Mouse (Mus musculus): ENCODE results near the gene Epp13.

DNA sequence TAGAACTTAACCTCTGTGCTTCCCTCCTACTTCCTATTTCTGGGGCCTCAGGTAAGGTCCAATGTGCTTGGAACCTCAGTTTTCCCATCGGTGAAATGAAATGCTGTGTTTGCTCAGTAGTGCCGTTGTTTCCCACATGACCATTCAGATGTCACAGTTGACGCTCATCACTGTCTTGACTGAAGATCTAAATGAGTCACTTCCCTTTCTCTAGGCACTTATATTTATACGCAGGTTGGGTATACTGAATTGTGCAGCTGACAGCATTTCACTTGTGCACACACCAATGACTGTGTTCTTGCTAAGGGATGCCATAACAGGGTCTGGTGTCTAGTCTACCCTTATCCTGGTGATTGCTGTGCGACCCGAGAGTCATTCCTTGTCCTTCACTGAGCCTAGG, 32.9 kb downstream of the Epp13 start:
- TF ChIP-seq CTCF (IDR thresholded peaks at IDR 0.05): no peak
- TF ChIP-seq EP300 (IDR thresholded peaks at IDR 0.05; ENCODE audit: insufficient read depth, low read depth, low read length): no peak
- TF ChIP-seq POLR2A (IDR thresholded peaks at IDR 0.05; ENCODE audit: insufficient read depth, low read depth, low read length): no peak
